Mouse (Mus musculus) spleen, adult 2 months (tissue): ENCODE data around the gene Tmcc1. TPM values are rescaled to one million over a fixed set of nuclear protein-coding genes. Genes with fewer than 3 reads are reported as not detected.
A peak's percentile ranks its signal among the peaks of the same experiment; 100 is the strongest.
"Not testable (repeated sequence)": the region's sequence is repeated elsewhere in the genome, so short reads cannot be mapped to it uniquely, and the experiment has no call there.

Source experiments
- DNase-seq, 2 experiments: peaks; one replicate each; pipeline versions ENCODE4 v3.0.0 to v3.0.0-alpha.2; 2012 to 2021; ENCODE audit warnings: low spot score in 2 of 2, low read depth in 1 of 2
- H3K27ac ChIP-seq: fragments of 200-500 bp; 2 replicates; pipeline ENCODE4 v1.5.1; 2012; ENCODE audit warnings: low read length, inconsistent platforms; ENCODE audit not compliant: insufficient read depth
- H3K27me3 ChIP-seq: fragments of 200-500 bp; 2 replicates; pipeline ENCODE4 v1.6.1; 2012; ENCODE audit warnings: mild to moderate bottlenecking, moderate library complexity, low read length, inconsistent platforms; ENCODE audit not compliant: control insufficient read depth, insufficient read depth
- H3K36me3 ChIP-seq: fragments of 200-500 bp; 2 replicates; pipeline ENCODE4 v1.6.1; 2012; ENCODE audit warnings: mild to moderate bottlenecking, low read length, inconsistent platforms; ENCODE audit not compliant: control insufficient read depth, insufficient read depth
- H3K4me1 ChIP-seq: fragments of 200-500 bp; 2 replicates; pipeline ENCODE4 v1.6.1; 2011; ENCODE audit warnings: inconsistent platforms; ENCODE audit not compliant: control insufficient read depth, insufficient read depth, insufficient read length
- H3K4me3 ChIP-seq: fragments of 200-500 bp; 2 replicates; pipeline ENCODE4 v1.5.1; 2011; ENCODE audit warnings: mild to moderate bottlenecking, inconsistent platforms; ENCODE audit not compliant: insufficient read depth, insufficient read length; ENCODE audit errors: extremely low read depth
- CTCF ChIP-seq: fragments of 200-500 bp; IDR thresholded peaks from 2 replicates; pipeline ENCODE4 v1.5.1; 2011; ENCODE audit warnings: mild to moderate bottlenecking, inconsistent platforms; ENCODE audit not compliant: insufficient read depth, insufficient read length, insufficient replicate concordance; ENCODE audit errors: extremely low read depth
- POLR2A ChIP-seq: fragments of 200-500 bp; IDR thresholded peaks from 2 replicates; pipeline ENCODE4 v1.6.1; 2011; ENCODE audit warnings: low read depth, low read length, inconsistent platforms
- WGBS: fragments of 180-500 bp; shearing (Covaris S2); methylation state at CpG from one replicate; pipeline ENCODE4 v1.1.7; 2018; 5-methylcytosine and 5-hydroxymethylcytosine counted together
- polyA plus RNA-seq: library from polyadenylated mRNA; depleted of rRNA; stranded (reverse); fragments of >200 nt; gene quantifications from 2 replicates; pipeline ENCODE4 v1.2.3, GENCODE M21; 2012; rRNA removed

The Tmcc1 gene
- 7.6 TPM in 2 replicates for polyA plus RNA-seq

GRCm38 (mm10) chr6:116193394-116194393 is at the start of gene Tmcc1:
Tmcc1 (minus strand) TSS chr6:116193486.
- H3K36me3 ChIP-seq, result no peaks in the 10 kb centered on the region
- H3K4me3 ChIP-seq, result peak within 1 kb of the TSS; percentile 76
- WGBS, result 3% methylated on average over 63 of the region's 68 CpGs
- H3K4me1 ChIP-seq, result peaks cover 2% of the 10 kb centered on the region; the same call in 1 of the 2 replicates
- TF ChIP-seq CTCF, result no peak
- TF ChIP-seq POLR2A, result peak; percentile 17; the same call in 1 of the 2 replicates
- H3K27me3 ChIP-seq, result no peaks in the 10 kb centered on the region
- H3K27ac ChIP-seq, result peak within 1 kb of the TSS; percentile 49
- peak; percentile 91 to 99 for DNase-seq

GRCm38 (mm10) chr6:116240371-116240770 is 47.1 kb upstream of the Tmcc1 start:
- Histone ChIP-seq H3K4me1 (no peaks in the 10 kb centered on the region), H3K27me3 (no peaks in the 10 kb centered on the region), H3K36me3 (peaks cover 32% of the 10 kb centered on the region), H3K27ac (no peak overlapping the region), H3K4me3 (no peak overlapping the region)
- TF ChIP-seq POLR2A, result no peak
- TF ChIP-seq CTCF, result no peak
- 66% methylated on average over 2 of the region's 2 CpGs for WGBS
- DNase-seq, result no peak

GRCm38 (mm10) chr6:116238083-116238482 is 44.8 kb upstream of the Tmcc1 start:
- H3K27ac ChIP-seq, result no peak overlapping the region
- H3K27me3 ChIP-seq, result no peaks in the 10 kb centered on the region
- peaks cover 29% of the 10 kb centered on the region for H3K36me3 ChIP-seq
- H3K4me1 ChIP-seq, result no peaks in the 10 kb centered on the region
- no peak overlapping the region for H3K4me3 ChIP-seq
- TF ChIP-seq POLR2A (no peak), CTCF (no peak)
- DNase-seq, result no peak
- WGBS, result 90% methylated on average over 5 of the region's 5 CpGs

DNA sequence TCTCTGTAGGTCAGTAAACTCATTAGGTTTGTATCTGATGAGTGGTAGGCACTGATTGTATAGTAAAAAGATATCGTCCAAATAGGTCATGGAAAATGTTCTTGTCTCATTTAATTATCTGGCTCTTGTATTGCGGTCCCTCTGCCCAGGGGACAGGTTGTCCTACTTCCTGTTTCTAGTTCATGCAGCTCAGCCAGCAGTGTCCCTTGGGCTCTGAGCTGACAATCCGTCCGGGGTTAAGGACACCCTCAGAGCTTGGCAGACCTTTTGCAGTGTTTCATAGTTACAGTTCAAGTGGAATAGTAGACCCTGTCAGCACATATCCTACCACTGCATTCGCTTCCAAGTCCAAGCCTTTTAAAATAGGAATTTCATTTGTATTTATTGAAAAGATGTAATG is 42.0 kb upstream of the Tmcc1 start:
- H3K4me3 ChIP-seq, result no peak overlapping the region
- WGBS, result 93% methylated on average over 5 of the region's 5 CpGs
- no peaks in the 10 kb centered on the region for H3K27me3 ChIP-seq
- TF ChIP-seq POLR2A, result no peak
- no peak for TF ChIP-seq CTCF
- no peak for DNase-seq
- no peaks in the 10 kb centered on the region for H3K4me1 ChIP-seq
- peaks cover 31% of the 10 kb centered on the region for H3K36me3 ChIP-seq
- no peak overlapping the region for H3K27ac ChIP-seq

DNA sequence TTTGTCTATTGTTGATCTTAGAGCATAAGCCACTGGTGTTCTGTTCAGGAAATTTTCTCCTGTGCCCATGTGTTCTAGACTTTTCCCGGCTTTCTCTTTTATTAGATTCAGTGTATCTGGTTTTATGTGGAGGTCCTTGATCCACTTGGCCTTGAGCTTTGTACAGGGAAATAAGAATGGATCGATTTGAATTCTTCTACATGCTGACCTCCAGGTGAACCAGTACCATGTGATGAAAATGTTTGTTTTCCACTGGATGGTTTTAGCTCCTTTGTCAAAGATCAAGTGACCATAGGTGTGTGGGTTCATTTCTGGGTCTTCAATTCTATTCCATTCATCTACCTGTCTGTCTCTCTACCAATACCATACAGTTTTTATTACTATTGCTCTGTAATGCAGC is 41.5 kb upstream of the Tmcc1 start:
- H3K27ac ChIP-seq, H3K4me1 ChIP-seq, H3K27me3 ChIP-seq, DNase-seq, H3K4me3 ChIP-seq: not testable (repeated sequence)
- WGBS, result 87% methylated on average over 2 of the region's 2 CpGs
- H3K36me3 ChIP-seq, result peaks cover 30% of the 10 kb centered on the region

DNA sequence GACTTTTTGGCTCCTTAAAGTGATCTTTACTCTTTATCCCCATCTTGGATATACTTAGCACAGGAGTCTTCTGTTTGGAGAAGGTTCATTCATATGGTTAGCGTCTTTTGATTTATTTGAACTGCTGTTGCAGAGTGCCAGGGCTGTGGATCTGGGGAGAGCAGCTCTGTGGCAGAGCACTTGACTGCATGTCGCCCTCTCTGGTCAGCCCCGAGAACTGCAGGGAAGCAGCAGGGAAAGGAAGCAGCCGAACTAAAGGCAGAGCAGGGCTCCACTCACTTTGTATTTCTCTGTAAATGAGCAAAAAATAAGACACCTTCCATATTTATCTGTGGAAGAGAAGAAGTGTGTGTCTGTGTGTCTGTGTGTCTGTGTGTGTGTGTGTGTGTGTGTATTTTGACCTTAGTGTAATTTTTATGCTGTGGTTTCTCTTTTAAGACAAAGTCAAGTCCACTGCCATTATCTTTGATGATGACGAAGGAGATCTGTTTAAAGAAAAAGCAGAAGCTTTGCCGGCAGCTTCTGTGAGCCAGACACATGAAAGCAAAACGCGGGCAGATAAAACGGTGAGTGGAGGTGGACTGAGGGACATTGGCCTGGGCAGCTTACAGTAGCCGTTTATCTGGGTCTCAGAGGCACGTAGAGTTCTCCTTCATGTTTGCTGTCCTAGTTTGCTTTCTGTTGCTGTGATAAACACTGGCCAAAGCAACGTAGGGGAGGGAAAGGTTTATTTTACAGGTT is 35.7 kb upstream of the Tmcc1 start:
- no peak overlapping the region for H3K27ac ChIP-seq
- H3K4me3 ChIP-seq, result no peak overlapping the region
- no peaks in the 10 kb centered on the region for H3K27me3 ChIP-seq
- H3K4me1 ChIP-seq, result no peaks in the 10 kb centered on the region
- peak; percentile 19 to 63 for DNase-seq
- 58% methylated on average over 12 of the region's 12 CpGs for WGBS
- peaks cover 27% of the 10 kb centered on the region for H3K36me3 ChIP-seq
- no peak for TF ChIP-seq POLR2A
- TF ChIP-seq CTCF, result peak; percentile 90
